Mouse (Mus musculus) ES-Bruce4 (cell line): ENCODE data around the gene Zfp740. TPM values are rescaled to one million over a fixed set of nuclear protein-coding genes. Genes with fewer than 3 reads are reported as not detected.

ENCODE experiments used
- H3K27ac ChIP-seq: 2 replicates; pipeline ENCODE4 v1.5.1; 2012; ENCODE audit warnings: low read length, inconsistent platforms; ENCODE audit not compliant: insufficient read depth
- H3K27me3 ChIP-seq: 2 replicates; pipeline ENCODE4 v1.6.1; 2012; ENCODE audit warnings: mild to moderate bottlenecking, low read length, inconsistent platforms; ENCODE audit not compliant: control insufficient read depth, poor library complexity, insufficient read depth, severe bottlenecking
- H3K36me3 ChIP-seq: 2 replicates; pipeline ENCODE4 v1.6.1; 2012; ENCODE audit warnings: inconsistent platforms, mild to moderate bottlenecking, low read length, moderate library complexity; ENCODE audit not compliant: control insufficient read depth, poor library complexity, insufficient read depth, severe bottlenecking
- H3K4me1 ChIP-seq: one replicate; pipeline ENCODE4 v1.8.1; 2011; ENCODE audit warnings: low read length; ENCODE audit not compliant: control insufficient read depth, insufficient read depth
- H3K4me3 ChIP-seq: 2 replicates; pipeline ENCODE4 v1.5.1; 2011; ENCODE audit warnings: low read depth, mild to moderate bottlenecking, low read length
- H3K9ac ChIP-seq: 2 replicates; pipeline ENCODE4 v1.6.1; 2012; ENCODE audit warnings: low read depth, mild to moderate bottlenecking, inconsistent platforms; ENCODE audit not compliant: poor library complexity, severe bottlenecking
- H3K9me3 ChIP-seq: replicated peaks from 2 replicates; pipeline ENCODE4 v1.6.1; 2012; ENCODE audit warnings: mild to moderate bottlenecking, low read length, inconsistent platforms; ENCODE audit not compliant: control insufficient read depth, poor library complexity, insufficient read depth, severe bottlenecking
- CTCF ChIP-seq: IDR thresholded peaks from one replicate; pipeline ENCODE4 v1.8.1; 2011; ENCODE audit warnings: low read depth, low read length
- EP300 ChIP-seq: IDR thresholded peaks from 2 replicates; pipeline ENCODE4 v1.6.1; 2011; ENCODE audit warnings: low read depth, low read length; ENCODE audit not compliant: insufficient read depth
- POLR2A ChIP-seq: IDR thresholded peaks from one replicate; pipeline ENCODE4 v1.8.1; 2011; ENCODE audit warnings: low read length; ENCODE audit not compliant: insufficient read depth
- polyA plus RNA-seq: library from polyadenylated mRNA; stranded (reverse); fragments of >200 nt; gene quantifications from 2 replicates; pipeline ENCODE4 v1.2.4, GENCODE M21; 2011; ENCODE audit warnings: low read depth; ENCODE audit not compliant: missing spikeins, insufficient read depth, insufficient read length

The Zfp740 gene
- polyA plus RNA-seq, 1 experiment: 53.7 TPM

- TF ChIP-seq EP300 (0 out of 2 replicates have a peak, but pooled peaks have one; percentile 27), CTCF (peak; percentile 85), POLR2A (no peak)
- Histone ChIP-seq H3K4me3 (peak overlapping the region; percentile 33; the same call in 1 of the 2 replicates), H3K9ac (0 out of 2 replicates have a peak overlapping the region, but pooled peaks have one; percentile 9), H3K9me3 (no peaks in the 10 kb centered on the region), H3K27me3 (no peaks in the 10 kb centered on the region), H3K4me1 (peaks cover 10% of the 10 kb centered on the region), H3K27ac (peak overlapping the region; percentile 84), H3K36me3 (peaks cover 13% of the 10 kb centered on the region)
Measured at GRCm38 (mm10) chr15:102239260-102239590, 36.2 kb downstream of the Zfp740 start.

DNA sequence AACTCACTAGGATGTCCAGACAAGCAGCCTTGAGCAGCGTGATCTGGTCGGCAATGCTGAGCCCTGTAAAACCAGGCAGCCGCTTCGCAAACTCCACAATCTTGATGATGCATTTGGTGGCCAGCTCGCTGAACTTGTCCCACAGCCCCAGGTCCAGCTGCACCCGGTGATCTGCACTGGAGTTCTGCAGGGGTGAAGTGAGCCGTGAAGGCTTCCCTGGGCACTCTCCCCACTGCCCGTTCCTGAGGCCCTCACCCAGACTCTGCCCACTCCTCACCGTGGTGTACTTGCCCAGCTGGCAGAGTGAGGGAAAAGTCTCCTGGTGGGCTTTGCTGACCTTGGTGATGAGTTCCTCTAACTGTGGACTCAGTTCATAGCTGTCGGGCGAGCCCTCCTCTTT, 36.8 kb downstream of the Zfp740 start:
- Histone ChIP-seq H3K27ac (peak overlapping the region; percentile 84), H3K9me3 (no peaks in the 10 kb centered on the region), H3K36me3 (peaks cover 13% of the 10 kb centered on the region), H3K27me3 (no peaks in the 10 kb centered on the region), H3K9ac (peak overlapping the region; percentile 9), H3K4me1 (peaks cover 6% of the 10 kb centered on the region), H3K4me3 (peak overlapping the region; percentile 33)
- TF ChIP-seq EP300: no peak
- TF ChIP-seq CTCF: no peak
- no peak for TF ChIP-seq POLR2A

- peak overlapping the region; percentile 94 for H3K27ac ChIP-seq
- H3K9me3 ChIP-seq: no peaks in the 10 kb centered on the region
- H3K27me3 ChIP-seq: no peaks in the 10 kb centered on the region
- H3K36me3 ChIP-seq: peaks cover 13% of the 10 kb centered on the region
- peak overlapping the region; percentile 9 for H3K4me3 ChIP-seq
- H3K9ac ChIP-seq: 0 out of 2 replicates have a peak overlapping the region, but pooled peaks have one; percentile 2
- TF ChIP-seq CTCF (no peak), EP300 (peak; percentile 98)
- H3K4me1 ChIP-seq: peaks cover 6% of the 10 kb centered on the region
Measured at GRCm38 (mm10) chr15:102240607-102241006, 37.6 kb downstream of the Zfp740 start.

GRCm38 (mm10) chr15:102242404-102243228, 39.6 kb downstream of the Zfp740 start:
- Histone ChIP-seq H3K4me1 (peaks cover 6% of the 10 kb centered on the region), H3K4me3 (peak overlapping the region; percentile 44), H3K9ac (peak overlapping the region; percentile 67), H3K27ac (peak overlapping the region; percentile 94), H3K9me3 (no peaks in the 10 kb centered on the region), H3K36me3 (peaks cover 9% of the 10 kb centered on the region), H3K27me3 (no peaks in the 10 kb centered on the region)
- TF ChIP-seq CTCF (no peak), EP300 (peak; percentile 61; the same call in 1 of the 2 replicates)

DNA sequence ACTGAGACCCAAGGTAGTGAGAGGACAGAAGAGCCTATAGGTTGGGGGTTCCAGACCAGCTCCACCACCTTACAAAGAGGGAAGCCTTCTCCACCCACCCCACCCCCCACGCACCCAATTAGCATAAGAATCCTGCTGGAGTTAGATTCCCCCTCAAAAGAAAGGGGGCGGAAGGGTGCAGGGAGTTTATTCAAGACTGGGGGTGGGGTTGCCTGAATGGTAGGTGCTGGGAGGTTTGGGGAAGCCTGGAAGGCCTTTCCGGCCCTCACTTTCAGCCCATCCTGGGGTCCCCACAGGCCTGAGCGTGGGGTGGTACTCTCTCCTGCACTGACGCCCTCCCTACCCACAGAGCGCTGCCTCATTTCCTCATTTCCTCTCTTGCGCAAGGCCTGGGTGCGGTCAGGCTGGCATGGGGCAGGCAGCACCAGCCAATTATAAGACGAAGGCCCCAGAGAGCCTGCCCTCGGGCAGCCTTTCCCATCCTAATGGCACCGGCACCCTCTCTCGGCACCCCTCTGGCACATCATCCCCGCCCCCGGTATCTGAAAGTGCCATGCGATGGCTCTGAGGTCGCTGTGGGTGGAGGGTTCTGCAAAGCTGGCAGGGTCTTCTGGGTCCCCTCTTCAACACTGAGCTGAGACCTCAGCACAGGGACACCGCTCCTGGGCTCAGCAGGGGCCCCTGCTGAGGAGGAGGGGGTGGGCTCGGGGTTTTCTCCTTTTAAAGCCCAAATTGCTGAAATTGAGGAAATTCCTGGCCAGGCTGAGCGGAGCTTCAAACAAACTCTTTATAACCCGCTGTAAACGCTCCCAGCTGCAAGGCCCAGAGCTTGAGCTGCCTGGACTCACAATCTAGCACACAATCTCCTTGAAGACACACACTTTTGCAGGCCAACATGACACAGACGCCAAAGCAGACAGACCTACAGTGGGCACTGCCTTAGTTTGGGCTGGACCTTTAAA, 40.5 kb downstream of the Zfp740 start:
- peaks cover 3% of the 10 kb centered on the region; the same call in 1 of the 2 replicates for H3K36me3 ChIP-seq
- peak overlapping the region; percentile 67 for H3K9ac ChIP-seq
- H3K4me1 ChIP-seq: peaks cover 6% of the 10 kb centered on the region
- H3K4me3 ChIP-seq: peak overlapping the region; percentile 71
- peak overlapping the region; percentile 94 for H3K27ac ChIP-seq
- H3K9me3 ChIP-seq: no peaks in the 10 kb centered on the region
- TF ChIP-seq CTCF (no peak), POLR2A (no peak), EP300 (peak; percentile 95)
- no peaks in the 10 kb centered on the region for H3K27me3 ChIP-seq
